Mouse (Mus musculus): ENCODE results near the gene Myh9.

GRCm38 (mm10) chr15:77817417-77817816 lies 24.6 kb downstream of the Myh9 start:
- no peak for TF ChIP-seq CTCF (IDR thresholded peaks at IDR 0.05; ENCODE audit: low read depth)
- no peak for TF ChIP-seq EP300 (optimal IDR thresholded peaks at IDR 0.05)

Data from stomach, postnatal 0 days (tissue).